Mouse (Mus musculus) MEL (cell line): ENCODE measurements around the gene Kif23.

ENCODE experiments used
- CTCF ChIP-seq, 3 experiments: IDR thresholded peaks in 2 of 3; conservative IDR thresholded peaks in 1 of 3; 2 replicates each; pipeline ENCODE4 v1.5.1; 2011 to 2012; ENCODE audit warnings: low read length in 3 of 3, low read depth in 2 of 3, mild to moderate bottlenecking in 2 of 3, improper control_type of control experiment in 1 of 3, inconsistent platforms in 1 of 3, mixed read lengths in 1 of 3, moderate library complexity in 1 of 3; ENCODE audit not compliant: control insufficient read depth in 1 of 3, insufficient read depth in 1 of 3, poor library complexity in 1 of 3, severe bottlenecking in 1 of 3
- EP300 ChIP-seq, 2 experiments: IDR thresholded peaks; 2 replicates each; pipeline ENCODE4 v1.6.1; 2011; ENCODE audit warnings: improper control_type of control experiment in 2 of 2, low read length in 2 of 2, low read depth in 1 of 2, mild to moderate bottlenecking in 1 of 2
- GATA1 ChIP-seq: IDR thresholded peaks from 2 replicates; pipeline ENCODE4 v1.6.1; 2011; ENCODE audit warnings: low read depth, low read length, improper control_type of control experiment
- HCFC1 ChIP-seq: IDR thresholded peaks from 2 replicates; pipeline ENCODE4 v1.6.1; 2012; ENCODE audit warnings: low read depth, mild to moderate bottlenecking, inconsistent platforms, low read length, improper control_type of control experiment, moderate library complexity
- MXI1 ChIP-seq: IDR thresholded peaks from 2 replicates; pipeline ENCODE4 v1.6.1; 2011; ENCODE audit warnings: mild to moderate bottlenecking, low read depth, low read length, improper control_type of control experiment
- POLR2A ChIP-seq, 2 experiments: IDR thresholded peaks; 2 replicates each; pipeline ENCODE4 v1.6.1; 2011 to 2012; ENCODE audit warnings: low read length in 2 of 2, mild to moderate bottlenecking in 2 of 2, control low read depth in 1 of 2, improper control_type of control experiment in 1 of 2, low read depth in 1 of 2, moderate library complexity in 1 of 2; ENCODE audit not compliant: control insufficient read depth in 1 of 2, insufficient read depth in 1 of 2, poor library complexity in 1 of 2
- RCOR1 ChIP-seq: IDR thresholded peaks from 2 replicates; pipeline ENCODE4 v1.6.1; 2012; ENCODE audit warnings: low read depth, mild to moderate bottlenecking, inconsistent platforms, low read length, improper control_type of control experiment
- TCF12 ChIP-seq: IDR thresholded peaks from 2 replicates; pipeline ENCODE4 v1.6.1; 2014; ENCODE audit warnings: low read depth, mild to moderate bottlenecking, inconsistent platforms, low read length, improper control_type of control experiment, moderate library complexity
- USF1 ChIP-seq: IDR thresholded peaks from 2 replicates; pipeline ENCODE4 v1.6.1; 2014; ENCODE audit warnings: low read depth, mild to moderate bottlenecking, inconsistent platforms, low read length, improper control_type of control experiment, moderate library complexity
- ZMIZ1 ChIP-seq: IDR thresholded peaks from 2 replicates; pipeline ENCODE4 v1.6.1; 2012; ENCODE audit warnings: low read depth, mild to moderate bottlenecking, inconsistent platforms, low read length, improper control_type of control experiment, moderate library complexity

GRCm38 (mm10) chr9:61914203-61914916 lies 32.2 kb downstream of the Kif23 start, which contains the start of gene Rplp1:
- TF ChIP-seq CTCF (IDR thresholded peaks at IDR 0.05 in 2 of 3, conservative IDR thresholded peaks at IDR 0.05 in 1 of 3; ENCODE audit: control insufficient read depth in 1 of 3, insufficient read depth in 1 of 3, low read depth in 2 of 3, low read length in 3 of 3, poor library complexity in 1 of 3, severe bottlenecking in 1 of 3) (no peak), POLR2A (IDR thresholded peaks at IDR 0.05; ENCODE audit: control insufficient read depth in 1 of 2, insufficient read depth in 1 of 2, low read depth in 1 of 2, low read length in 2 of 2, poor library complexity in 1 of 2) (peak; percentile 94 to 98), TCF12 (peak; percentile 62), ZMIZ1 (peak; percentile 98), HCFC1 (peak; percentile 88), EP300 (IDR thresholded peaks at IDR 0.05; ENCODE audit: low read depth in 1 of 2, low read length in 2 of 2) (no peak; a peak in 1 of 4 replicates), GATA1 (peak; percentile 56; the same call in 1 of the 2 replicates), RCOR1 (peak; percentile 46), USF1 (peak; percentile 93), MXI1 (peak; percentile 93)
